Mouse (Mus musculus) liver, postnatal 0 days (tissue): Measurements from ENCODE around the gene Olfr30. TPM values are rescaled to one million over a fixed set of nuclear protein-coding genes. Genes with fewer than 3 reads are reported as not detected.

Source experiments
- ATAC-seq: fragments of 200-750 bp; cut with Nextera tagmentation; 2 replicates; pipeline ENCODE4 v1.8.0; 2017; ENCODE audit warnings: mild to moderate bottlenecking, moderate library complexity
- DNase-seq: peaks from one replicate; pipeline ENCODE4 v3.0.0-alpha.2; 2016
- H3K27ac ChIP-seq: fragments of 300-500 bp; sonication (generic); 2 replicates; pipeline ENCODE4 v1.5.1; 2014; ENCODE audit warnings: antibody characterized with exemption, moderate library complexity, mild to moderate bottlenecking, low read depth
- H3K27me3 ChIP-seq: fragments of 300-500 bp; sonication (generic); 2 replicates; pipeline ENCODE4 v1.6.1; 2014; ENCODE audit warnings: low read length, control low read depth, mixed read lengths; ENCODE audit not compliant: insufficient read depth
- H3K36me3 ChIP-seq: fragments of 300-500 bp; sonication (generic); replicated peaks from 2 replicates; pipeline ENCODE4 v1.6.1; 2014; ENCODE audit warnings: mild to moderate bottlenecking, control low read depth, low read length, moderate library complexity, mixed read lengths; ENCODE audit not compliant: insufficient read depth
- H3K4me1 ChIP-seq: fragments of 300-500 bp; sonication (generic); 2 replicates; pipeline ENCODE4 v1.6.1; 2014; ENCODE audit warnings: antibody characterized with exemption, mild to moderate bottlenecking, control low read depth; ENCODE audit not compliant: insufficient read depth
- H3K4me2 ChIP-seq: fragments of 300-500 bp; sonication (generic); 2 replicates; pipeline ENCODE4 v1.6.1; 2014; ENCODE audit warnings: low read depth, mild to moderate bottlenecking, low read length, moderate library complexity, mixed read lengths
- H3K4me3 ChIP-seq: fragments of 300-500 bp; sonication (generic); 2 replicates; pipeline ENCODE4 v1.5.1; 2014; ENCODE audit warnings: low read depth, low read length
- H3K9ac ChIP-seq: fragments of 300-500 bp; sonication (generic); replicated peaks from 2 replicates; pipeline ENCODE4 v1.6.1; 2014; ENCODE audit warnings: mild to moderate bottlenecking, moderate library complexity
- H3K9me3 ChIP-seq: fragments of 300-500 bp; sonication (generic); 2 replicates; pipeline ENCODE4 v1.6.1; 2016; ENCODE audit warnings: mild to moderate bottlenecking, control low read depth, low read length, mixed read lengths
- CTCF ChIP-seq: sonication (generic); IDR thresholded peaks from 2 replicates; pipeline ENCODE4 v1.5.1; 2016; ENCODE audit warnings: antibody characterized with exemption, low read depth
- EP300 ChIP-seq: IDR thresholded peaks from 2 replicates; pipeline ENCODE4 v1.6.1; 2016; ENCODE audit warnings: antibody characterized with exemption, low read depth, mild to moderate bottlenecking
- WGBS: fragments of 180-500 bp; shearing (Covaris S2); extraction: QIAGEN DNeasy Blood & Tissue Kit; methylation state at CpG from one replicate; pipeline ENCODE4 v1.1.7; 2014; ENCODE audit not compliant: insufficient replicate concordance; 5-methylcytosine and 5-hydroxymethylcytosine counted together
- polyA plus RNA-seq: library from polyadenylated mRNA; unstranded; fragments of >200 nt; fragmentation: Nextera tagmentation; extraction: Ambion mirVana; gene quantifications from 2 replicates; pipeline ENCODE4 v1.2.1, GENCODE M21; 2015

Gene Olfr30
- polyA plus RNA-seq, 1 experiment from 2014 or later, result not detected

GRCm38 (mm10) chr11:58452759-58453158 is 9.3 kb downstream of the Olfr30 start, which contains the start of gene Lypd9:
TSS of gene Lypd9 (minus strand) at chr11:58452923.
- no peak within 1 kb of the TSS for H3K27ac ChIP-seq
- H3K4me2 ChIP-seq, result no peak within 1 kb of the TSS
- H3K4me3 ChIP-seq, result no peak within 1 kb of the TSS
- DNase-seq (no peak), ATAC-seq (no peak)
- H3K9me3 ChIP-seq, result peaks cover 4% of the 10 kb centered on the region; the same call in 1 of the 2 replicates
- no peaks in the 10 kb centered on the region for H3K36me3 ChIP-seq
- no peak within 1 kb of the TSS for H3K9ac ChIP-seq
- H3K4me1 ChIP-seq, result no peaks in the 10 kb centered on the region
- 89% methylated on average over 9 of the region's 9 CpGs for WGBS
- no peaks in the 10 kb centered on the region for H3K27me3 ChIP-seq
- TF ChIP-seq CTCF (no peak), EP300 (no peak)

GRCm38 (mm10) chr11:58437866-58438265 is 24.2 kb downstream of the Olfr30 start:
- Histone ChIP-seq H3K9ac (no peak overlapping the region), H3K4me3 (no peak overlapping the region), H3K27ac (no peak overlapping the region), H3K4me2 (no peak overlapping the region), H3K27me3 (no peaks in the 10 kb centered on the region), H3K9me3 (no peaks in the 10 kb centered on the region), H3K36me3 (no peaks in the 10 kb centered on the region), H3K4me1 (no peaks in the 10 kb centered on the region)
- no peak for TF ChIP-seq CTCF
- TF ChIP-seq EP300, result no peak
- ATAC-seq (no peak), DNase-seq (no peak)
- 40% methylated on average over 5 of the region's 5 CpGs for WGBS

- ATAC-seq, result no peak
- Histone ChIP-seq H3K4me3 (no peak within 1 kb of the TSS), H3K36me3 (no peaks in the 10 kb centered on the region), H3K27ac (no peak within 1 kb of the TSS), H3K9ac (no peak within 1 kb of the TSS), H3K27me3 (no peaks in the 10 kb centered on the region), H3K4me1 (no peaks in the 10 kb centered on the region), H3K4me2 (no peak within 1 kb of the TSS), H3K9me3 (no peaks in the 10 kb centered on the region)
- DNase-seq, result no peak
- 70% methylated on average over 3 of the region's 3 CpGs for whole genome bisulfite sequencing
- TF ChIP-seq CTCF, result no peak
- TF ChIP-seq EP300, result no peak
These were observed 29.8 kb downstream of the Olfr30 start, which contains the start of gene Gm12253 for GRCm38 (mm10) chr11:58432259-58432658. TSS of gene Gm12253 (plus strand) at chr11:58432559.

GRCm38 (mm10) chr11:58420815-58421214 is 41.3 kb downstream of the Olfr30 start, which contains the start of gene 1810065E05Rik:
TSS of gene 1810065E05Rik (plus strand) at chr11:58421111.
- Histone ChIP-seq H3K4me1 (no peaks in the 10 kb centered on the region), H3K4me3 (no peak within 1 kb of the TSS), H3K27ac (no peak within 1 kb of the TSS), H3K36me3 (no peaks in the 10 kb centered on the region), H3K9ac (no peak within 1 kb of the TSS), H3K9me3 (no peaks in the 10 kb centered on the region), H3K4me2 (no peak within 1 kb of the TSS), H3K27me3 (no peaks in the 10 kb centered on the region)
- no peak for DNase-seq
- ATAC-seq, result no peak
- TF ChIP-seq CTCF, result no peak
- no peak for TF ChIP-seq EP300
- 57% methylated on average over 1 of the region's 1 CpGs for WGBS

- no peak overlapping the region for H3K9ac ChIP-seq
- TF ChIP-seq CTCF (no peak), EP300 (no peak)
- WGBS, result 68% methylated on average over 3 of the region's 3 CpGs
- no peak overlapping the region for H3K4me3 ChIP-seq
- no peak for ATAC-seq
- no peaks in the 10 kb centered on the region for H3K27me3 ChIP-seq
- no peak overlapping the region for H3K4me2 ChIP-seq
- no peaks in the 10 kb centered on the region for H3K36me3 ChIP-seq
- no peak overlapping the region for H3K27ac ChIP-seq
- no peak for DNase-seq
- H3K4me1 ChIP-seq, result no peaks in the 10 kb centered on the region
- no peaks in the 10 kb centered on the region for H3K9me3 ChIP-seq
These were observed 43.7 kb downstream of the Olfr30 start for GRCm38 (mm10) chr11:58418336-58418735.

GRCm38 (mm10) chr11:58408066-58408465 is 54.0 kb downstream of the Olfr30 start:
- Histone ChIP-seq H3K4me2 (no peak overlapping the region), H3K4me1 (no peaks in the 10 kb centered on the region), H3K9me3 (no peaks in the 10 kb centered on the region), H3K36me3 (no peaks in the 10 kb centered on the region), H3K27ac (no peak overlapping the region), H3K9ac (no peak overlapping the region), H3K4me3 (no peak overlapping the region), H3K27me3 (no peaks in the 10 kb centered on the region)
- ATAC-seq (no peak), DNase-seq (no peak)
- WGBS, result 73% methylated on average over 3 of the region's 3 CpGs
- TF ChIP-seq EP300, result no peak

Other genes with a start within 250 kb of the Olfr30 start
- gene 4930438A08Rik, start 187.5 kb downstream of the Olfr30 start, polyA plus RNA-seq, result 4.9 and 7.0 TPM in 2 replicates
- 3.3 and 4.0 TPM in 2 replicates for gene Zfp692, start 155.2 kb downstream of the Olfr30 start, polyA plus RNA-seq
- gene Zfp672, start 131.9 kb downstream of the Olfr30 start, polyA plus RNA-seq, result 44.4 and 46.2 TPM in 2 replicates
- 10.5 and 11.0 TPM in 2 replicates for gene Sh3bp5l, start 131.5 kb downstream of the Olfr30 start, polyA plus RNA-seq
- gene Lypd8, start 83.2 kb downstream of the Olfr30 start, polyA plus RNA-seq, result not detected in 2 replicates
- not detected in 2 replicates for gene 1810065E05Rik, start 41.2 kb downstream of the Olfr30 start, polyA plus RNA-seq
- not detected in 2 replicates for gene Gm12253, start 29.7 kb downstream of the Olfr30 start, polyA plus RNA-seq
- gene Lypd9, start 9.3 kb downstream of the Olfr30 start, polyA plus RNA-seq, result not detected in 2 replicates
- gene Olfr332, start 30.3 kb upstream of the Olfr30 start, polyA plus RNA-seq, result not detected in 2 replicates
- gene Olfr331, start 40.3 kb upstream of the Olfr30 start, polyA plus RNA-seq, result not detected in 2 replicates
- not detected in 2 replicates for gene Olfr330, start 72.6 kb upstream of the Olfr30 start, polyA plus RNA-seq
- gene Olfr329-ps, start 84.2 kb upstream of the Olfr30 start, polyA plus RNA-seq, result not detected in 2 replicates
- gene Olfr328, start 93.4 kb upstream of the Olfr30 start, polyA plus RNA-seq, result not detected in 2 replicates
- gene Olfr224, start 108.3 kb upstream of the Olfr30 start, polyA plus RNA-seq, result not detected in 2 replicates
- not detected in 2 replicates for gene Olfr325, start 115.5 kb upstream of the Olfr30 start, polyA plus RNA-seq
- gene Olfr324, start 132.8 kb upstream of the Olfr30 start, polyA plus RNA-seq, result not detected in 2 replicates
- not detected in 2 replicates for gene 2210407C18Rik, start 153.8 kb upstream of the Olfr30 start, polyA plus RNA-seq
- gene Olfr323, start 168.2 kb upstream of the Olfr30 start, polyA plus RNA-seq, result not detected in 2 replicates
- 5.8 and 5.9 TPM in 2 replicates for gene Trim58, start 178.2 kb upstream of the Olfr30 start, polyA plus RNA-seq
- gene Olfr322, start 196.5 kb upstream of the Olfr30 start, polyA plus RNA-seq, result 0.06 TPM in 1 of 2 replicates, not detected in the other
- gene Olfr320, start 218.8 kb upstream of the Olfr30 start, polyA plus RNA-seq, result not detected in 2 replicates
- gene Olfr319, start 236.9 kb upstream of the Olfr30 start, polyA plus RNA-seq, result not detected in 2 replicates